Mouse (Mus musculus) cortical plate, adult 2 months (tissue): ENCODE results near the gene Ppia.
"Not testable (repeated sequence)": the region's sequence is repeated elsewhere in the genome, so short reads cannot be mapped to it uniquely, and the experiment has no call there.

Experiments used
- CTCF ChIP-seq: fragments of 200-500 bp; IDR thresholded peaks from 2 replicates; pipeline ENCODE4 v1.5.1; 2011; ENCODE audit warnings: mild to moderate bottlenecking, control low read depth, low read length; ENCODE audit not compliant: insufficient read depth; ENCODE audit errors: extremely low read depth
- POLR2A ChIP-seq: fragments of 200-500 bp; IDR thresholded peaks from 2 replicates; pipeline ENCODE4 v1.6.1; 2011; ENCODE audit warnings: mild to moderate bottlenecking, low read length, control low read depth; ENCODE audit not compliant: insufficient read depth; ENCODE audit errors: extremely low read depth

DNA sequence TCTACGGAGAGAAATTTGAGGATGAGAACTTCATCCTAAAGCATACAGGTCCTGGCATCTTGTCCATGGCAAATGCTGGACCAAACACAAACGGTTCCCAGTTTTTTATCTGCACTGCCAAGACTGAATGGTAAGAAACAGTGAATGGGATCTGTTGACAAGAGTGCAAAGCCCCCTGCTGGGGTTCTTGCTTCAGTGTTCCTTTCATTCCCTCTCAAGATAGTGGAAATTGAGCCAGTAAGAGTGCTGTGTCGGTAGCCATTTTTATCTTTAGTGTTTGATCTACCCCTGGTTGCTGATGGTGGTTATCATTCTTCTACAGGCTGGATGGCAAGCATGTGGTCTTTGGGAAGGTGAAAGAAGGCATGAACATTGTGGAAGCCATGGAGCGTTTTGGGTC, 3.9 kb downstream of the Ppia start:
- not testable (repeated sequence) for TF ChIP-seq POLR2A, CTCF
